Mouse (Mus musculus) liver, embryonic 16.5 days (tissue): ENCODE data around the gene Nsd2. TPM values are rescaled to one million over a fixed set of nuclear protein-coding genes. Genes with fewer than 3 reads are reported as not detected.
A peak's percentile ranks its signal among the peaks of the same experiment; 100 is the strongest.

Experiments
- ATAC-seq: fragments of 200-750 bp; cut with Nextera tagmentation; 2 replicates; pipeline ENCODE4 v1.8.0; 2017; ENCODE audit warnings: low read depth, mild to moderate bottlenecking, moderate number of reproducible peaks, moderate library complexity
- H3K27ac ChIP-seq: fragments of 300-500 bp; sonication (generic); 2 replicates; pipeline ENCODE4 v1.5.1; 2014; ENCODE audit warnings: mild to moderate bottlenecking, low read length
- H3K27me3 ChIP-seq: fragments of 300-500 bp; sonication (generic); 2 replicates; pipeline ENCODE4 v1.6.1; 2014; ENCODE audit warnings: low read depth, low read length, mixed read lengths; ENCODE audit not compliant: control insufficient read depth, insufficient read depth
- H3K36me3 ChIP-seq: fragments of 300-500 bp; sonication (generic); 2 replicates; pipeline ENCODE4 v1.6.1; 2014; ENCODE audit warnings: mild to moderate bottlenecking; ENCODE audit not compliant: control insufficient read depth, insufficient read depth
- H3K4me1 ChIP-seq: fragments of 300-500 bp; sonication (generic); 2 replicates; pipeline ENCODE4 v1.6.1; 2014; ENCODE audit warnings: low read depth, low read length, mixed read lengths; ENCODE audit not compliant: control insufficient read depth
- H3K4me2 ChIP-seq: fragments of 300-500 bp; sonication (generic); 2 replicates; pipeline ENCODE4 v1.6.1; 2014; ENCODE audit warnings: low read depth, low read length, mixed read lengths
- H3K4me3 ChIP-seq: fragments of 300-500 bp; sonication (generic); 2 replicates; pipeline ENCODE4 v1.5.1; 2014; ENCODE audit warnings: low read depth, mild to moderate bottlenecking, low read length
- H3K9ac ChIP-seq: fragments of 300-500 bp; sonication (generic); 2 replicates; pipeline ENCODE4 v1.6.1; 2014; ENCODE audit warnings: low read depth, low read length
- H3K9me3 ChIP-seq: fragments of 300-500 bp; sonication (generic); replicated peaks from 2 replicates; pipeline ENCODE4 v1.6.1; 2016; ENCODE audit warnings: low read length; ENCODE audit not compliant: control insufficient read depth
- WGBS: fragments of 180-500 bp; shearing (Covaris S2); extraction: QIAGEN DNeasy Blood & Tissue Kit; methylation state at CpG from one replicate; pipeline ENCODE4 v1.1.7; 2014; ENCODE audit not compliant: insufficient replicate concordance; 5-methylcytosine and 5-hydroxymethylcytosine counted together
- polyA plus RNA-seq: library from polyadenylated mRNA; unstranded; fragments of >200 nt; fragmentation: Nextera tagmentation; extraction: Ambion mirVana; gene quantifications from 2 replicates; pipeline ENCODE4 v1.2.1, GENCODE M21; 2015

Nsd2 gene
- 17.1 and 20.2 TPM in 2 replicates for polyA plus RNA-seq

GRCm38 (mm10) chr5:33819876-33820732 lies at the start of gene Nsd2:
Gene Nsd2, plus strand, starts transcription at chr5:33820725.
- H3K27me3 ChIP-seq = no peaks in the 10 kb centered on the region
- no peaks in the 10 kb centered on the region; the same call in 1 of the 2 replicates for H3K36me3 ChIP-seq
- peaks cover 39% of the 10 kb centered on the region for H3K4me1 ChIP-seq
- ATAC-seq = peak; percentile 88
- H3K4me2 ChIP-seq = peak within 1 kb of the TSS; percentile 100
- H3K27ac ChIP-seq = peak within 1 kb of the TSS; percentile 93
- under 1% methylated on average over 99 of the region's 136 CpGs for WGBS
- H3K9ac ChIP-seq = peak within 1 kb of the TSS; percentile 99
- no peaks in the 10 kb centered on the region for H3K9me3 ChIP-seq
- peak within 1 kb of the TSS; percentile 100 for H3K4me3 ChIP-seq

GRCm38 (mm10) chr5:33777195-33777594 lies 43.3 kb upstream of the Nsd2 start:
- Histone ChIP-seq H3K4me1 (peaks cover 9% of the 10 kb centered on the region), H3K36me3 (no peaks in the 10 kb centered on the region), H3K9me3 (no peaks in the 10 kb centered on the region), H3K27me3 (no peaks in the 10 kb centered on the region), H3K4me3 (no peak overlapping the region), H3K9ac (no peak overlapping the region), H3K4me2 (no peak overlapping the region), H3K27ac (no peak overlapping the region)
- ATAC-seq = no peak

- peaks cover 15% of the 10 kb centered on the region for H3K4me1 ChIP-seq
- H3K9me3 ChIP-seq = no peaks in the 10 kb centered on the region
- H3K4me2 ChIP-seq = peak overlapping the region; percentile 82
- H3K4me3 ChIP-seq = peak overlapping the region; percentile 95
- peak overlapping the region; percentile 53; the same call in 1 of the 2 replicates for H3K27ac ChIP-seq
- WGBS = 3% methylated on average over 11 of the region's 11 CpGs
- no peaks in the 10 kb centered on the region for H3K27me3 ChIP-seq
- H3K36me3 ChIP-seq = no peaks in the 10 kb centered on the region
- peak overlapping the region; percentile 87 for H3K9ac ChIP-seq
- ATAC-seq = peak; percentile 31
Measured at GRCm38 (mm10) chr5:33781964-33782344, 38.6 kb upstream of the Nsd2 start.

GRCm38 (mm10) chr5:33782345-33782998 lies 38.1 kb upstream of the Nsd2 start, which contains the start of gene Letm1:
Gene Letm1, minus strand, starts transcription at chr5:33782817.
- H3K27me3 ChIP-seq = no peaks in the 10 kb centered on the region
- WGBS = 0% methylated on average over 57 of the region's 65 CpGs
- H3K4me2 ChIP-seq = peak within 1 kb of the TSS; percentile 82
- peak within 1 kb of the TSS; percentile 53; the same call in 1 of the 2 replicates for H3K27ac ChIP-seq
- no peaks in the 10 kb centered on the region for H3K36me3 ChIP-seq
- ATAC-seq = peak; percentile 100
- H3K9me3 ChIP-seq = no peaks in the 10 kb centered on the region
- H3K4me3 ChIP-seq = peak within 1 kb of the TSS; percentile 95
- peaks cover 15% of the 10 kb centered on the region for H3K4me1 ChIP-seq
- peak within 1 kb of the TSS; percentile 87 for H3K9ac ChIP-seq

GRCm38 (mm10) chr5:33782999-33783390 lies 37.5 kb upstream of the Nsd2 start:
- Histone ChIP-seq H3K27me3 (no peaks in the 10 kb centered on the region), H3K9ac (peak overlapping the region; percentile 87), H3K4me1 (peaks cover 15% of the 10 kb centered on the region), H3K36me3 (no peaks in the 10 kb centered on the region), H3K9me3 (no peaks in the 10 kb centered on the region), H3K4me2 (peak overlapping the region; percentile 82), H3K4me3 (peak overlapping the region; percentile 95), H3K27ac (no peak overlapping the region)
- 10% methylated on average over 6 of the region's 6 CpGs for WGBS
- no peak for ATAC-seq

- no peak for ATAC-seq
- Histone ChIP-seq H3K27ac (no peak overlapping the region), H3K9me3 (no peaks in the 10 kb centered on the region), H3K4me2 (no peak overlapping the region), H3K9ac (no peak overlapping the region), H3K36me3 (no peaks in the 10 kb centered on the region), H3K27me3 (no peaks in the 10 kb centered on the region; the same call in 1 of the 2 replicates), H3K4me3 (no peak overlapping the region), H3K4me1 (no peaks in the 10 kb centered on the region)
- 61% methylated on average over 5 of the region's 5 CpGs for WGBS
Measured at GRCm38 (mm10) chr5:33791912-33792643, 28.4 kb upstream of the Nsd2 start.

- WGBS = 63% methylated on average over 2 of the region's 2 CpGs
Measured at GRCm38 (mm10) chr5:33803337-33803736, 17.2 kb upstream of the Nsd2 start.

GRCm38 (mm10) chr5:33811519-33811918 lies 9.0 kb upstream of the Nsd2 start:
- peaks cover 7% of the 10 kb centered on the region for H3K4me1 ChIP-seq
- H3K4me2 ChIP-seq = no peak overlapping the region
- H3K36me3 ChIP-seq = no peaks in the 10 kb centered on the region
- H3K27ac ChIP-seq = no peak overlapping the region
- no peaks in the 10 kb centered on the region for H3K27me3 ChIP-seq
- 58% methylated on average over 4 of the region's 4 CpGs for WGBS
- ATAC-seq = no peak
- no peaks in the 10 kb centered on the region for H3K9me3 ChIP-seq
- no peak overlapping the region for H3K9ac ChIP-seq
- H3K4me3 ChIP-seq = no peak overlapping the region

More at GRCm38 (mm10) chr5:33803337-33803736, 17.2 kb upstream of the Nsd2 start:
- Histone ChIP-seq H3K36me3 (no peaks in the 10 kb centered on the region), H3K4me2 (no peak overlapping the region), H3K4me3 (no peak overlapping the region), H3K4me1 (no peaks in the 10 kb centered on the region), H3K27me3 (no peaks in the 10 kb centered on the region), H3K27ac (no peak overlapping the region), H3K9ac (no peak overlapping the region), H3K9me3 (no peaks in the 10 kb centered on the region; the same call in 1 of the 2 replicates)
- no peak for ATAC-seq
